Mouse (Mus musculus): ENCODE measurements at regions not wholly inside any gene's neighbourhood (a gene's known extent, or its start where the extent isn't known, plus 50 kb on each side); places are given as distances from the start of the nearest gene placed in this dataset.
"Not testable (repeated sequence)": the region's sequence is repeated elsewhere in the genome, so short reads cannot be mapped to it uniquely, and the experiment has no call there.

DNA sequence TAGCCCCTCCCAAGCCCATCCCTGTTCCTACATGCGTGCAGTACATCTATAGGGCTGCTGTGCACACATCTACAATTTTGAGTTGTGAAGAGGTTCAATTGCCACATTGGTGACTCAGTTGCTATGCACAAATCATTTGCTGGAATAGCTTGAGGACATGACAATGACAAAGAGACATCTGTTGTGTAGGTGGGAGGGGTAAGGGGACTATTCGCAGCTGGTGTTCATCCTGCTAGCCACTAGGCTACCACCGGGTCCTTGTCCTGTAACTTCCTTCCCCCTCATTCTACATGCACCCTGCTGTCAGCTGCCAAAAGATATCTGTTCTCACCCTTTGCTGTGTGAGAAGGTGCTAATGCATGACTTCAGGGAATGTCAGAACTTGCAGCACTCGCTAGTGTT, 1117.7 kb upstream of the Arrdc3 start:
- DNase-seq (ENCODE audit: low read depth): no peak

DNA sequence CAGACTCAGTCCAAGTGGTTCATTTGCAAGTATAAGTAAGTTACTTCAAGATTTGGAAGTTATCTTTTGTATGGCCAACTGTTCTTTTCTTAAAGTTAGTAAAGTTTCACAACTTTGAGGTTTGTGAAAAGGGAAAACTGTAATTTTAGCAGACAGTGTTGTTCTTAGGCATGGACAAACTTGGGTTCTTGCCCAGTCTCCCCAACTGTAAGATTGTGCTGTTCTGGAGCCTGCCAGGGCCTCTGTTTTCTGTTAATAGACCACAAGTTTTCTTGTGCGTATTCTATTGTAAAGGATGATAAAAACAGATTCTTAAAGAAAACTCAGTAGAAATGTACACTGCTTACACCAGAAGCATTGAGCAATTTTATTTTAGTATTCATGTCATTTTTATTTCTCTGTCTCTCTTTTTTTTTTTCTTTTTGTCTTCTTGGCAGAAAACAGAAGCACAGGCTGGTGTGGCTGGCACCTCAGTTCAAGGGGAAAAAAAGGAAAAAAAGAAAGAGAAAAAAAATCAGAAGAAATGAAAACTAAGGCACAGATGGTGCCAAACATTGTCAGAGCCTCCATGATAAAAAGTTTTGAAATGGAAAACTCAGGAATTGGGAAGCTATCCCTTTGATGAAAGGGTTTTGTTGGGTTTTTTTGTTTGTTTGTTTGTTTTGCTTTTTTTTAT, 1098.1 kb upstream of the Arrdc3 start:
- no peak for DNase-seq (ENCODE audit: low read depth)

- DNase-seq (ENCODE audit: low read depth): no peak
Observed at GRCm38 (mm10) chr13:79801591-79801990, 1081.6 kb upstream of the Arrdc3 start.

GRCm38 (mm10) chr13:79835592-79835991, 1047.6 kb upstream of the Arrdc3 start:
- DNase-seq (ENCODE audit: low read depth): no peak

- DNase-seq (ENCODE audit: low read depth): peak; percentile 3
Observed at GRCm38 (mm10) chr13:79844800-79845199, 1038.4 kb upstream of the Arrdc3 start.

GRCm38 (mm10) chr13:79867501-79867900, 1015.7 kb upstream of the Arrdc3 start:
- not testable (repeated sequence) for DNase-seq (ENCODE audit: low read depth)

DNA sequence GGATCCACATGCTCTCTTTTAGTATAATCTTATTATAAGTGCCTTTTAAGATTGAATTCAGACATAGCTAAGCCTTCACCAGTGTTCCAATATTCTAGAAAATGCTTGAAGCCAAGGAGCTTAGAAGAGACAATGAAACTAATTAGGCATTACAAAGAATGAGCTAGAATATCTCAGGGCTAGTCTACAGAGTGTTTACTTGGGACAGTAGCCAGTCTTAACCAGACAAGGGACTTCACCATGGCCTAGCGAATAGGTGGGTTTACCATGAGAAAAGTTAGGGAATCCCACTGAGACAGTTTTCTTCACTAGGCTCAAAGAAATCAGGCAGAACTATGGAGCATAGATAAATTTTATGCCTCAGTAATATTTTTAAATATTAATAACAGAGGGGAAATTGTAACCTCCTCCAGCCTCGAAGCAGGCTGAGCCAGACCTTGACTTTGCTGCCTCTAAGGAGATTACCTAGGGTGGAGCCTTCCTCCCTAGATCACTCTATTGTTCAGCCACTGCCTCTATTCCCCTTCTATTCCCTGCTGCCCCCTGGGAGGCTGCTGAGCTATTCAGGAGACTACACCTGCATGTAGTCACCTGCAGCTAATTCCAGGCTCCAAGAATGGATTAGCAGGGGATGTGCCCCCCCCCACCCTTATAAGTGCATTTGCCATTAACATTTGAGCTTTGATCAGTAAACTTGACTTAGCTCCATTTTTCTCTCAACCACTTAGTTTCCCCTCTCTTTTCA, 1014.5 kb upstream of the Arrdc3 start:
- no peak for DNase-seq (ENCODE audit: low read depth)

GRCm38 (mm10) chr13:79880136-79880535, 1003.0 kb upstream of the Arrdc3 start:
- DNase-seq (ENCODE audit: low read depth): no peak

DNA sequence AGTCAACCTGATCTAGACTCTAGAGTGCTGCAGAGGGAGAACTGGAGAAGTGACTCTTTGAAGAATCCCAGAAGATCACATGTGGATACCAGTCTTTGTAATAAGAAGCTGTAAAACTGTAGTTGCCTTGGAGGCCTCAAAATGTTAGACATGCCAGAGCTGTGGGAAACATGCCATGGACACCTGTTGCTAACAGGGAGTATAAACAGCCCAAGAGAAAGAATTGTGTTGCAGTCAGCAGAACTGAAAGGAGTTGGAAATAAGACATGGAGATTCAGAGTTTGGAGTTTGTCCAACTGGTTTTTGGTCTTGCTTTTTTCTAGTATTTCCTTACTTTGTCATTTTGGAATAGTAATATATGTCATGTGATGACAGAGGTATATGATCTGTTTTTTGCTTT, 997.2 kb upstream of the Arrdc3 start:
- no peak for DNase-seq (ENCODE audit: low read depth)

- DNase-seq (ENCODE audit: low read depth): no peak
Observed at GRCm38 (mm10) chr13:79886361-79886760, 996.8 kb upstream of the Arrdc3 start.

Measured in 416B (cell line).